Mouse (Mus musculus): ENCODE results near the gene Hist1h4a. TPM values are rescaled to one million over a fixed set of nuclear protein-coding genes. Genes with fewer than 3 reads are reported as not detected.
A peak's percentile ranks its signal among the peaks of the same experiment; 100 is the strongest.
"Not testable (repeated sequence)": the region's sequence is repeated elsewhere in the genome, so short reads cannot be mapped to it uniquely, and the experiment has no call there.

Gene Hist1h4a
- polyA plus RNA-seq, 1 experiment, result 5.4 TPM

- TF ChIP-seq CTCF (IDR thresholded peaks at IDR 0.05; ENCODE audit: borderline replicate concordance, insufficient read depth, low read length) (no peak), POLR2A (IDR thresholded peaks at IDR 0.05; ENCODE audit: low read depth, low read length) (no peak)
Measured at GRCm38 (mm10) chr13:23768834-23769397, 7.9 kb upstream of the Hist1h4a start.

GRCm38 (mm10) chr13:23766772-23767171 lies 5.7 kb upstream of the Hist1h4a start:
- TF ChIP-seq CTCF (IDR thresholded peaks at IDR 0.05; ENCODE audit: borderline replicate concordance, insufficient read depth, low read length), result no peak
- TF ChIP-seq POLR2A (IDR thresholded peaks at IDR 0.05; ENCODE audit: low read depth, low read length), result no peak
- Histone ChIP-seq H3K27ac (ENCODE audit: insufficient read depth, low read length) (no peak overlapping the region), H3K4me3 (ENCODE audit: insufficient read depth, low read length) (no peak overlapping the region)

More at GRCm38 (mm10) chr13:23768834-23769397, 7.9 kb upstream of the Hist1h4a start:
- no peaks in the 10 kb centered on the region for H3K4me1 ChIP-seq (ENCODE audit: control insufficient read depth, insufficient read depth, low read length)
- no peak overlapping the region for H3K4me3 ChIP-seq (ENCODE audit: insufficient read depth, low read length)
- no peak overlapping the region for H3K27ac ChIP-seq (ENCODE audit: insufficient read depth, low read length)

GRCm38 (mm10) chr13:23765172-23765513 lies 4.1 kb upstream of the Hist1h4a start:
- no peak overlapping the region for H3K27ac ChIP-seq (ENCODE audit: insufficient read depth, low read length)
- no peaks in the 10 kb centered on the region for H3K4me1 ChIP-seq (ENCODE audit: control insufficient read depth, insufficient read depth, low read length)
- H3K4me3 ChIP-seq (ENCODE audit: insufficient read depth, low read length), result no peak overlapping the region
- TF ChIP-seq CTCF (IDR thresholded peaks at IDR 0.05; ENCODE audit: borderline replicate concordance, insufficient read depth, low read length), result no peak

More at GRCm38 (mm10) chr13:23766772-23767171, 5.7 kb upstream of the Hist1h4a start:
- no peaks in the 10 kb centered on the region for H3K4me1 ChIP-seq (ENCODE audit: control insufficient read depth, insufficient read depth, low read length)

GRCm38 (mm10) chr13:23764324-23765171 lies 3.5 kb upstream of the Hist1h4a start:
- Histone ChIP-seq H3K4me3 (ENCODE audit: insufficient read depth, low read length) (peak overlapping the region; percentile 51; the same call in 1 of the 2 replicates), H3K4me1 (ENCODE audit: control insufficient read depth, insufficient read depth, low read length) (no peaks in the 10 kb centered on the region), H3K27ac (ENCODE audit: insufficient read depth, low read length) (no peak overlapping the region)
- TF ChIP-seq CTCF (IDR thresholded peaks at IDR 0.05; ENCODE audit: borderline replicate concordance, insufficient read depth, low read length) (no peak), POLR2A (IDR thresholded peaks at IDR 0.05; ENCODE audit: low read depth, low read length) (peak; percentile 61)

- H3K4me3 ChIP-seq (ENCODE audit: insufficient read depth, low read length), result peak within 1 kb of the TSS; percentile 51
- no peaks in the 10 kb centered on the region for H3K4me1 ChIP-seq (ENCODE audit: control insufficient read depth, insufficient read depth, low read length)
- no peak for TF ChIP-seq CTCF (IDR thresholded peaks at IDR 0.05; ENCODE audit: borderline replicate concordance, insufficient read depth, low read length)
- TF ChIP-seq POLR2A (IDR thresholded peaks at IDR 0.05; ENCODE audit: low read depth, low read length), result peak; percentile 99
- H3K27ac ChIP-seq (ENCODE audit: insufficient read depth, low read length), result peak within 1 kb of the TSS; percentile 74
Measured at GRCm38 (mm10) chr13:23763586-23764323, 2.7 kb upstream of the Hist1h4a start, which contains the start of gene Hist1h1a. Hist1h1a (plus strand) TSS chr13:23763666.

- H3K27ac ChIP-seq (ENCODE audit: insufficient read depth, low read length), result peak overlapping the region; percentile 74
- no peak overlapping the region for H3K4me3 ChIP-seq (ENCODE audit: insufficient read depth, low read length)
- no peak for TF ChIP-seq CTCF (IDR thresholded peaks at IDR 0.05; ENCODE audit: borderline replicate concordance, insufficient read depth, low read length)
- no peak for TF ChIP-seq POLR2A (IDR thresholded peaks at IDR 0.05; ENCODE audit: low read depth, low read length)
- no peaks in the 10 kb centered on the region for H3K4me1 ChIP-seq (ENCODE audit: control insufficient read depth, insufficient read depth, low read length)
Measured at GRCm38 (mm10) chr13:23763242-23763585, 2.2 kb upstream of the Hist1h4a start.

GRCm38 (mm10) chr13:23761871-23762821 lies 1.1 kb upstream of the Hist1h4a start, which contains the start of gene Hist1h3a:
Hist1h3a (minus strand) TSS chr13:23762386.
- not testable (repeated sequence) for H3K4me1 ChIP-seq (ENCODE audit: control insufficient read depth, insufficient read depth, low read length)
- H3K27ac ChIP-seq (ENCODE audit: insufficient read depth, low read length), result peak within 1 kb of the TSS; percentile 93
- peak; percentile 94 for TF ChIP-seq POLR2A (IDR thresholded peaks at IDR 0.05; ENCODE audit: low read depth, low read length)
- peak within 1 kb of the TSS; percentile 40 for H3K4me3 ChIP-seq (ENCODE audit: insufficient read depth, low read length)

- peak overlapping the region; percentile 49 for H3K4me3 ChIP-seq (ENCODE audit: insufficient read depth, low read length)
- TF ChIP-seq CTCF (IDR thresholded peaks at IDR 0.05; ENCODE audit: borderline replicate concordance, insufficient read depth, low read length) (no peak), POLR2A (IDR thresholded peaks at IDR 0.05; ENCODE audit: low read depth, low read length) (peak; percentile 30; the same call in 1 of the 2 replicates)
- peak overlapping the region; percentile 87 for H3K27ac ChIP-seq (ENCODE audit: insufficient read depth, low read length)
- no peaks in the 10 kb centered on the region for H3K4me1 ChIP-seq (ENCODE audit: control insufficient read depth, insufficient read depth, low read length)
Measured at GRCm38 (mm10) chr13:23760240-23760971, 624 bp downstream of the Hist1h4a start.
